Mouse (Mus musculus): ENCODE results near the gene Mri1. TPM values are rescaled to one million over a fixed set of nuclear protein-coding genes. Genes with fewer than 3 reads are reported as not detected.
A peak's percentile ranks its signal among the peaks of the same experiment; 100 is the strongest.
"Not testable (repeated sequence)": the region's sequence is repeated elsewhere in the genome, so short reads cannot be mapped to it uniquely, and the experiment has no call there.

Mri1 gene
- total RNA-seq (2021): 10 to 100 TPM; 13.4 to 15.7 TPM

- peak; percentile 83 to 86 for DNase-seq (ENCODE audit: low spot score in 2 of 2)
- intact Hi-C loops (cut with DNase I): no loop called here
These were observed at the start of gene Mri1 for GRCm38 (mm10) chr8:84256822-84257610. Gene Mri1, minus strand, starts transcription at chr8:84257326.

DNA sequence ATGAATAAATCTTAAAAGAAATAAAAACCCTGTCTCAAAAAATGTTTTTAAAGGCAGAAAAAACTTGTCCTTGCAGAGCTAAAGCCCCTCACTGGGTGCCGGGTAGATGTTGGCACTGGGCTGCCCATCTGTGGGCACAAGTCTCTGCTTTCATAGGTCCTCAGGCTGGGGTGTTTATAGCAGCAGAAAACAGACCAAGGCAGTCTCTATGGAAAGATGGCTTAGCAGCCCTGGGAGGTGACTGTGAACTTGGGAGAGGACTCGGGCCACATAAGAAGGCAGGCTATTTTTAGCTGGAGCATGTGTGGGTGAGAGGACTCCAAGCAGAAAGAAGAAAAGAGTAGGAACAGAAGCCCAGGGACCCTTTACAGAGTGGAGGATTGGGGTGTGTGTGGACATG, 46.8 kb upstream of the Mri1 start:
- intact Hi-C loops (cut with DNase I): no loop called here
- no peak for DNase-seq (ENCODE audit: low spot score in 2 of 2)

DNA sequence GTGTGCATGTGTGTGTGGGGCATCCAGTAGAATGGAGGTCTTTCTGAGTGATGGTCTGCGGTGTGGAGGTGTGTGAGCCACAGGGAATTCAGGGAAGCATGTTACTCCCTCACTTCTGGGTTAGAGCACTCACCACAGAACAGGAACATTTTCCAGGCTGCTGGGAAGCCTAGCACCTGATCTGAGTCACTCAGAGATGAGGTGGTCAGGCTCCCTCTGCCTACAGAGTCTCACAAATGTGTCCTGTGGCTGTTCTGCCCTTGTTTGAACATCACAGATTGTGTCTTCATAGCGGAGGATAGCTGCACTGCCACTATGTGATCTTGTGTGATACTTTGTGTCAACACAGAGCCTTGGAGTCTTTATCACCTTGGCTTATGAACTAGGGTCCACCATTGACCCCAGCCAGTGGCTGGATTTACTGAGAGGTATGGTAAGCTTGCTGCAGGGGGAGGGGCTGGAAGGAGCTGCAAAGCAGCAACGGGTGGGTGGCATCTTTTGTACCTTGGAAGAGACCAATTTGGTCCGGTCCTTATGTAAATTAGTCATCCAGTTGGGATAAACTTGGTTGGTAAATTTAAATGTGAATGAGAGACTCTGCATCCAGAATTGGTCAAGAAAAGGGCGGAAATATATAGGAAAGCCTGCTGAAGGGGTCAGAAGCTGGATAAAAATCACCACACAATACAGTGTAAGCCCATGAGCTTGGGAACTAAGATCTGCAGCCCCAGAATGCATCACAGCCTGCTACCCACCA, 40.1 kb upstream of the Mri1 start:
- DNase-seq (ENCODE audit: low spot score in 2 of 2): no peak
- intact Hi-C loops (cut with DNase I): no loop called here

- peak; percentile 55 to 63 for DNase-seq (ENCODE audit: low spot score in 2 of 2)
- intact Hi-C loops (cut with DNase I): loop anchor here (1.0 kb wide), 1 partner anchor 66 kb away; no protein-coding TSS in a partner anchor
These were observed 34.6 kb upstream of the Mri1 start for GRCm38 (mm10) chr8:84291688-84292087.

DNA sequence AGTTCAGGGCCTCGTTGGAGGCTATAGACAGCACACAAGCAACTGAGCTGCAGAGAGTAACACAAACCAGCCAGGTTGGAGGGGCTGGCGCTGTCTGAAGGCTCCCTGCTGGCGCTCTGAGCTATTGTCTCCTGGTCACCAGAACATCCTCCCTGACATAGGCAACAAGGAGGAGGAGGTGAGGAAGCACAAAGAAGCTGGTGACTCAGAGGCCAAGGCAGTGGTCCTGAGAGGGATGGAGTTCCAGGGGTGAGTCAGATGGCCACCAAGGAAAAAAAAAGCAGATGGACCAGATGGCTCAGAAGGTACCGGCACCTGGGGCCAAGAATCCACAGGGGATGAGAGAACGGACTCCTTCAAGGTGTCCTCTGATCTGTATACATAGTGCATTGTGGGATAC, 34.0 kb upstream of the Mri1 start:
- intact Hi-C loops (cut with DNase I): loop anchor here (1.0 kb wide), 1 partner anchor 66 kb away; no protein-coding TSS in a partner anchor
- no peak for DNase-seq (ENCODE audit: low spot score in 2 of 2)

- intact Hi-C loops (cut with DNase I): no loop called here
- DNase-seq (ENCODE audit: low spot score in 2 of 2): no peak
These were observed 31.8 kb upstream of the Mri1 start for GRCm38 (mm10) chr8:84288892-84289291.

- intact Hi-C loops (cut with DNase I); DNase-seq (ENCODE audit: low spot score in 2 of 2): not testable (repeated sequence)
These were observed 28.5 kb upstream of the Mri1 start for GRCm38 (mm10) chr8:84285665-84286064.

DNA sequence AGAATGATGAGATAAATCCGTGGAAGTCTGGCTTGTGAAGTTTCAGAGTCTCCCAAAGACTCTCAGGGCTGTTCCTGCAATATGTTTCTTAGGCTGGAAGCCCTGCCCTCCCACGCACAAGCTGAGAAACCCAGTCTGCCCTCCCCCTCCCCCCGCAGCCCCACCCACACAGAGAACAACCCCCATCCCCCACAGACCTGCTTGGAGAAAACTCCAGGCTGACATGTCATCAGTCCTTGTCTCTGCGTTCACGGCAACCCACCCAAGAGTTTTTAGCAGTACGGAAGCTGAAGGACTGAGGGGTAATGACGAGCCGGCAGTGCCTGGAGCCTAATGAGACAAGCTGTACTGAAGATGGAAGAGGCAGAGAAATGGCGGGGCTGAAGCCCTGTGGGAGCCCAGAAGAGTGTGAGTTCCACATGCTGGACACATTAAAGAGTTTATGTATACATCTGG, 27.5 kb upstream of the Mri1 start:
- intact Hi-C loops (cut with DNase I): loop anchor here (5.0 kb wide), 1 partner anchor 97 kb away; the partner anchor contains the start of gene Nanos3
- peak; percentile 22 to 60 for DNase-seq (ENCODE audit: low spot score in 2 of 2)

GRCm38 (mm10) chr8:84280777-84281176, 23.7 kb upstream of the Mri1 start:
- intact Hi-C loops (cut with DNase I): loop anchor here (5.0 kb wide), 1 partner anchor 93 kb away; the partner anchor contains the start of gene Nanos3
- DNase-seq (ENCODE audit: low spot score in 2 of 2): no peak

- DNase-seq (ENCODE audit: low spot score in 2 of 2): no peak
- intact Hi-C loops (cut with DNase I): no loop called here
These were observed 19.3 kb upstream of the Mri1 start for GRCm38 (mm10) chr8:84276447-84276846.

GRCm38 (mm10) chr8:84273968-84274367, 16.8 kb upstream of the Mri1 start:
- intact Hi-C loops (cut with DNase I): no loop called here
- DNase-seq (ENCODE audit: low spot score in 2 of 2): no peak

- intact Hi-C loops (cut with DNase I): no loop called here
- DNase-seq (ENCODE audit: low spot score in 2 of 2): no peak
These were observed 15.2 kb upstream of the Mri1 start for GRCm38 (mm10) chr8:84272302-84272701.

- intact Hi-C loops (cut with DNase I): no loop called here
- DNase-seq (ENCODE audit: low spot score in 2 of 2): peak; percentile 100
These were observed 13.0 kb upstream of the Mri1 start, which contains the start of gene Ccdc130 for GRCm38 (mm10) chr8:84269950-84270773. Gene Ccdc130, minus strand, starts transcription at chr8:84270380.

- peak in 1 of 2 experiments; percentile 38 for DNase-seq (ENCODE audit: low spot score in 2 of 2)
- intact Hi-C loops (cut with DNase I): no loop called here
These were observed 4.0 kb upstream of the Mri1 start for GRCm38 (mm10) chr8:84261098-84261497.

GRCm38 (mm10) chr8:84256458-84256821, 686 bp downstream of the Mri1 start:
- intact Hi-C loops (cut with DNase I): no loop called here
- DNase-seq (ENCODE audit: low spot score in 2 of 2): peak; percentile 41 to 53

GRCm38 (mm10) chr8:84255858-84256257, 1.3 kb downstream of the Mri1 start:
- intact Hi-C loops (cut with DNase I): no loop called here
- no peak for DNase-seq (ENCODE audit: low spot score in 2 of 2)

- peak; percentile 86 to 95 for DNase-seq (ENCODE audit: low spot score in 2 of 2)
- intact Hi-C loops (cut with DNase I): no loop called here
These were observed 7.6 kb downstream of the Mri1 start, which contains the start of gene D8Ertd738e for GRCm38 (mm10) chr8:84249257-84250170. Gene D8Ertd738e, minus strand, starts transcription at chr8:84249719.

- no peak for DNase-seq (ENCODE audit: low spot score in 2 of 2)
- intact Hi-C loops (cut with DNase I): no loop called here
These were observed 15.3 kb downstream of the Mri1 start for GRCm38 (mm10) chr8:84241821-84242220.

DNA sequence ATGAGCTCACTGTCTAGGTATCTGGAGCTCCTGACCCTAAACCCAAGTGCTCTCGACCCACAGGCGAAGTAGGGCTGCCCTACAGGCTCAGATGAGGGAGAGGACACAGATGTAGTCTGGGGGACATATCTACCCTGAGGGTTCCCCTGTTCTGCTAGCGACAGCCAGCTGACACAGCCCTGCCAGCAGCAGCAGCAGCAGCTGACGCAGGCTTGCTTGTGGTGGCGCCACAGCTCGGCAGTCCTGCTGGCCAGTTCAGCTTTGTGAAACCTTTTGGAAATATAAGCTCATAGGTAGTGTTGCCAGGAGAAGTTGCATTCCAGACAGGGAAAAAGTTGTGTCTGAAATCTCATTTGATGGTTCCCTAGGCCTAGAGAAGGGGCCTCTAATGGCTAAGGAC, 16.0 kb downstream of the Mri1 start:
- DNase-seq (ENCODE audit: low spot score in 2 of 2): no peak

More for the DNA sequence above, 16.0 kb downstream of the Mri1 start:
- intact Hi-C loops (cut with DNase I): no loop called here
